Comparison of ENCODE assay signal across 19 mouse cellular contexts in genomic region chr2:81269245-81269880, GRCm38 (mm10).
DNase-seq lines count a peak whose midpoint lies in the region; ATAC-seq and TF ChIP-seq lines count a peak whose summit lies in the region.
"Had no signal": no experiment of that assay in that cellular context is flagged by ENCODE, and none has a peak within 500 bp of the region (broad histone marks: within the 10 kb centered on the region; RNA-seq: fewer than 3 reads in every experiment).

No protein-coding gene starts in this region.

- no peak for TF ChIP-seq CTCF in brain, embryonic 14.5 days (IDR thresholded peaks at IDR 0.05; ENCODE audit: borderline replicate concordance, extremely low read depth, insufficient read depth, insufficient read length)

- DNase-seq in forebrain, embryonic 11.5 days (ENCODE audit: low spot score) = no peak
- peak; percentile 8 for DNase-seq in left cerebral cortex, postnatal 4 days
- DNase-seq in left cerebral cortex, adult 9 months (ENCODE audit: low spot score in 2 of 2) = no peak
- DNase-seq in brain, embryonic 14.5 days (ENCODE audit: low read depth) = peak; percentile 76
- DNase-seq: adrenal gland, postnatal 14 days; cerebellum, adult 11 months; heart, postnatal 36 days; kidney, adult 8-10 months; kidney, postnatal 10 days; lung, postnatal 10 days; right cerebral cortex, postnatal 25 days; thymus, postnatal 14 days had no signal

- no peaks in the 10 kb centered on the region for H3K36me3 ChIP-seq in forebrain, embryonic 12.5 days (replicated peaks)
- H3K36me3 ChIP-seq in forebrain, embryonic 11.5 days (ENCODE audit: control insufficient read depth, insufficient read depth, low read length) = no peaks in the 10 kb centered on the region
- no peaks in the 10 kb centered on the region for H3K36me3 ChIP-seq in midbrain, embryonic 15.5 days (replicated peaks)
- H3K36me3 ChIP-seq: embryonic facial prominence, embryonic 12.5 days; heart, embryonic 15.5 days; intestine, embryonic 15.5 days had no signal

- H3K9ac ChIP-seq in forebrain, embryonic 12.5 days = no peak overlapping the region
- H3K9ac ChIP-seq in forebrain, embryonic 11.5 days (ENCODE audit: low read length) = no peak overlapping the region
- H3K9ac ChIP-seq in midbrain, embryonic 15.5 days = no peak overlapping the region
- H3K9ac ChIP-seq: embryonic facial prominence, embryonic 12.5 days; heart, embryonic 15.5 days; intestine, embryonic 15.5 days had no signal

- no peak for TF ChIP-seq POLR2A in brain, embryonic 14.5 days (IDR thresholded peaks at IDR 0.05; ENCODE audit: borderline replicate concordance, extremely low read depth, insufficient read depth, insufficient read length, poor library complexity, severe bottlenecking)

- intact Hi-C loops in left cerebral cortex, postnatal 4 days (cut with DNase I) = no loop called here

- H3K4me2 ChIP-seq in forebrain, embryonic 12.5 days = no peak overlapping the region
- no peak overlapping the region for H3K4me2 ChIP-seq in forebrain, embryonic 11.5 days (ENCODE audit: low read depth, low read length, severe bottlenecking)
- H3K4me2 ChIP-seq in midbrain, embryonic 15.5 days = no peak overlapping the region
- H3K4me2 ChIP-seq: embryonic facial prominence, embryonic 12.5 days; heart, embryonic 15.5 days; intestine, embryonic 15.5 days had no signal

- H3K9me3 ChIP-seq in forebrain, embryonic 12.5 days = no peaks in the 10 kb centered on the region
- H3K9me3 ChIP-seq in forebrain, embryonic 11.5 days (ENCODE audit: control insufficient read depth, low read length) = no peaks in the 10 kb centered on the region
- H3K9me3 ChIP-seq in midbrain, embryonic 15.5 days = no peaks in the 10 kb centered on the region
- H3K9me3 ChIP-seq: embryonic facial prominence, embryonic 12.5 days; heart, embryonic 15.5 days; intestine, embryonic 15.5 days had no signal

- WGBS in forebrain, embryonic 12.5 days = 66% methylated on average over 3 of the region's 3 CpGs
- 67% methylated on average over 3 of the region's 3 CpGs for WGBS in forebrain, embryonic 11.5 days
- 37% methylated on average over 3 of the region's 3 CpGs for WGBS in midbrain, embryonic 15.5 days

- no peaks in the 10 kb centered on the region for H3K4me1 ChIP-seq in forebrain, embryonic 12.5 days
- no peaks in the 10 kb centered on the region for H3K4me1 ChIP-seq in forebrain, embryonic 11.5 days (replicated peaks; ENCODE audit: control insufficient read depth, insufficient read depth, low read length)
- no peaks in the 10 kb centered on the region for H3K4me1 ChIP-seq in midbrain, embryonic 15.5 days
- H3K4me1 ChIP-seq: embryonic facial prominence, embryonic 12.5 days; heart, embryonic 15.5 days; intestine, embryonic 15.5 days had no signal

- ATAC-seq in forebrain, embryonic 12.5 days (ENCODE audit: low FRiP score) = peak; percentile 55; the same call in 1 of the 2 replicates
- ATAC-seq in forebrain, embryonic 11.5 days (replicated peaks; ENCODE audit: low FRiP score) = no peak
- peak; percentile 84 for ATAC-seq in midbrain, embryonic 15.5 days (replicated peaks)
- no peak for ATAC-seq in inflammation-experienced regulatory T-cells, adult 6 months
- ATAC-seq: CD4-positive, CD25-positive, alpha-beta regulatory T cell, adult 4 months; intestine, embryonic 15.5 days had no signal

- no peak overlapping the region for H3K4me3 ChIP-seq in forebrain, embryonic 12.5 days (replicated peaks)
- H3K4me3 ChIP-seq in forebrain, embryonic 11.5 days (ENCODE audit: low read depth, low read length) = no peak overlapping the region
- no peak overlapping the region for H3K4me3 ChIP-seq in midbrain, embryonic 15.5 days
- H3K4me3 ChIP-seq: embryonic facial prominence, embryonic 12.5 days; heart, embryonic 15.5 days; intestine, embryonic 15.5 days had no signal

- H3K27me3 ChIP-seq in forebrain, embryonic 12.5 days = no peaks in the 10 kb centered on the region
- no peaks in the 10 kb centered on the region for H3K27me3 ChIP-seq in forebrain, embryonic 11.5 days (ENCODE audit: control insufficient read depth, insufficient read depth, low read length)
- H3K27me3 ChIP-seq in midbrain, embryonic 15.5 days (replicated peaks) = no peaks in the 10 kb centered on the region
- H3K27me3 ChIP-seq: embryonic facial prominence, embryonic 12.5 days; heart, embryonic 15.5 days; intestine, embryonic 15.5 days had no signal

- no peak overlapping the region for H3K27ac ChIP-seq in forebrain, embryonic 12.5 days
- no peak overlapping the region for H3K27ac ChIP-seq in forebrain, embryonic 11.5 days (ENCODE audit: low read depth, low read length)
- 0 out of 2 replicates have a peak overlapping the region, but pooled peaks have one; percentile 29 for H3K27ac ChIP-seq in midbrain, embryonic 15.5 days
- H3K27ac ChIP-seq: embryonic facial prominence, embryonic 12.5 days; heart, embryonic 15.5 days; intestine, embryonic 15.5 days had no signal

Comparison
In these comparisons a context has a peak if more than half of its experiments do, and no peak if none do; other contexts are left out.
1. ATAC-seq: peak in forebrain, embryonic 12.5 days (single experiment) and midbrain, embryonic 15.5 days (single experiment); none in forebrain, embryonic 11.5 days (single experiment) and inflammation-experienced regulatory T-cells, adult 6 months (single experiment).
2. DNase-seq: peak in left cerebral cortex, postnatal 4 days (single experiment) and brain, embryonic 14.5 days (single experiment); none in forebrain, embryonic 11.5 days (single experiment) and left cerebral cortex, adult 9 months (0 of 2).